Mouse (Mus musculus): ENCODE results near the gene Fbxl13. TPM values are rescaled to one million over a fixed set of nuclear protein-coding genes. Genes with fewer than 3 reads are reported as not detected.

Fbxl13 gene
- polyA plus RNA-seq (2014; fragmentation: Nextera tagmentation; extraction: Ambion mirVana), result 0.10 and 0.18 TPM in 2 replicates

GRCm38 (mm10) chr5:21645439-21646132, at the start of gene Fbxl13, which contains the start of gene Armc10:
Gene Fbxl13 (minus strand): TSS chr5:21645634.
Gene Armc10 (plus strand): TSS chr5:21645813.
- Histone ChIP-seq H3K4me2 (ENCODE audit: low read length) (peak within 1 kb of the TSS; percentile 83), H3K36me3 (ENCODE audit: control insufficient read depth, insufficient read depth, low read length) (peaks cover 26% of the 10 kb centered on the region), H3K27me3 (replicated peaks; ENCODE audit: control insufficient read depth, insufficient read depth, low read length) (no peaks in the 10 kb centered on the region), H3K4me1 (ENCODE audit: control insufficient read depth, insufficient read depth, low read length) (peaks cover 9% of the 10 kb centered on the region), H3K9ac (ENCODE audit: low read length) (peak within 1 kb of the TSS; percentile 94), H3K9me3 (replicated peaks; ENCODE audit: control insufficient read depth, low read length) (no peaks in the 10 kb centered on the region), H3K27ac (ENCODE audit: low read depth, low read length) (peak within 1 kb of the TSS; percentile 92), H3K4me3 (ENCODE audit: low read depth, low read length) (peak within 1 kb of the TSS; percentile 82)
- peak; percentile 97 for ATAC-seq
- WGBS, result under 1% methylated on average over 39 of the region's 40 CpGs
- peak; percentile 96 for DNase-seq (ENCODE audit: low spot score)

GRCm38 (mm10) chr5:21694854-21695490, 49.5 kb upstream of the Fbxl13 start:
- Histone ChIP-seq H3K27me3 (replicated peaks; ENCODE audit: control insufficient read depth, insufficient read depth, low read length) (no peaks in the 10 kb centered on the region), H3K36me3 (ENCODE audit: control insufficient read depth, insufficient read depth, low read length) (no peaks in the 10 kb centered on the region), H3K4me3 (ENCODE audit: low read depth, low read length) (no peak overlapping the region), H3K27ac (ENCODE audit: low read depth, low read length) (no peak overlapping the region), H3K4me1 (ENCODE audit: control insufficient read depth, insufficient read depth, low read length) (no peaks in the 10 kb centered on the region), H3K9me3 (replicated peaks; ENCODE audit: control insufficient read depth, low read length) (no peaks in the 10 kb centered on the region), H3K4me2 (ENCODE audit: low read length) (no peak overlapping the region), H3K9ac (ENCODE audit: low read length) (no peak overlapping the region)
- 90% methylated on average over 3 of the region's 3 CpGs for WGBS
- DNase-seq (ENCODE audit: low spot score), result no peak
- no peak for ATAC-seq

GRCm38 (mm10) chr5:21693372-21693870, 48.0 kb upstream of the Fbxl13 start:
- no peak for ATAC-seq
- 88% methylated on average over 3 of the region's 3 CpGs for WGBS
- H3K4me2 ChIP-seq (ENCODE audit: low read length), result no peak overlapping the region

GRCm38 (mm10) chr5:21692230-21692629, 46.8 kb upstream of the Fbxl13 start:
- WGBS, result 93% methylated on average over 5 of the region's 5 CpGs
- ATAC-seq (no peak), DNase-seq (ENCODE audit: low spot score) (no peak)
- Histone ChIP-seq H3K36me3 (ENCODE audit: control insufficient read depth, insufficient read depth, low read length) (no peaks in the 10 kb centered on the region), H3K9me3 (replicated peaks; ENCODE audit: control insufficient read depth, low read length) (no peaks in the 10 kb centered on the region), H3K4me1 (ENCODE audit: control insufficient read depth, insufficient read depth, low read length) (no peaks in the 10 kb centered on the region), H3K4me3 (ENCODE audit: low read depth, low read length) (no peak overlapping the region), H3K9ac (ENCODE audit: low read length) (no peak overlapping the region), H3K27ac (ENCODE audit: low read depth, low read length) (no peak overlapping the region), H3K4me2 (ENCODE audit: low read length) (no peak overlapping the region), H3K27me3 (replicated peaks; ENCODE audit: control insufficient read depth, insufficient read depth, low read length) (no peaks in the 10 kb centered on the region)

More at GRCm38 (mm10) chr5:21693372-21693870, 48.0 kb upstream of the Fbxl13 start:
- H3K9me3 ChIP-seq (replicated peaks; ENCODE audit: control insufficient read depth, low read length), result no peaks in the 10 kb centered on the region
- H3K36me3 ChIP-seq (ENCODE audit: control insufficient read depth, insufficient read depth, low read length), result no peaks in the 10 kb centered on the region
- no peaks in the 10 kb centered on the region for H3K4me1 ChIP-seq (ENCODE audit: control insufficient read depth, insufficient read depth, low read length)
- H3K27ac ChIP-seq (ENCODE audit: low read depth, low read length), result no peak overlapping the region
- no peaks in the 10 kb centered on the region for H3K27me3 ChIP-seq (replicated peaks; ENCODE audit: control insufficient read depth, insufficient read depth, low read length)
- no peak overlapping the region for H3K4me3 ChIP-seq (ENCODE audit: low read depth, low read length)
- no peak for DNase-seq (ENCODE audit: low spot score)
- H3K9ac ChIP-seq (ENCODE audit: low read length), result no peak overlapping the region

GRCm38 (mm10) chr5:21687042-21687441, 41.6 kb upstream of the Fbxl13 start:
- no peak overlapping the region for H3K9ac ChIP-seq (ENCODE audit: low read length)
- no peaks in the 10 kb centered on the region for H3K27me3 ChIP-seq (replicated peaks; ENCODE audit: control insufficient read depth, insufficient read depth, low read length)
- ATAC-seq (no peak), DNase-seq (ENCODE audit: low spot score) (no peak)
- no peak overlapping the region for H3K4me3 ChIP-seq (ENCODE audit: low read depth, low read length)
- H3K9me3 ChIP-seq (replicated peaks; ENCODE audit: control insufficient read depth, low read length), result no peaks in the 10 kb centered on the region; the same call in 1 of the 2 replicates
- H3K4me1 ChIP-seq (ENCODE audit: control insufficient read depth, insufficient read depth, low read length), result no peaks in the 10 kb centered on the region
- H3K4me2 ChIP-seq (ENCODE audit: low read length), result no peak overlapping the region
- WGBS, result 81% methylated on average over 4 of the region's 4 CpGs
- peaks cover 12% of the 10 kb centered on the region; the same call in 1 of the 2 replicates for H3K36me3 ChIP-seq (ENCODE audit: control insufficient read depth, insufficient read depth, low read length)
- H3K27ac ChIP-seq (ENCODE audit: low read depth, low read length), result no peak overlapping the region

GRCm38 (mm10) chr5:21685001-21685400, 39.6 kb upstream of the Fbxl13 start:
- Histone ChIP-seq H3K4me3 (ENCODE audit: low read depth, low read length) (no peak overlapping the region), H3K4me1 (ENCODE audit: control insufficient read depth, insufficient read depth, low read length) (no peaks in the 10 kb centered on the region), H3K36me3 (ENCODE audit: control insufficient read depth, insufficient read depth, low read length) (peaks cover 18% of the 10 kb centered on the region), H3K4me2 (ENCODE audit: low read length) (no peak overlapping the region), H3K27ac (ENCODE audit: low read depth, low read length) (no peak overlapping the region), H3K9me3 (replicated peaks; ENCODE audit: control insufficient read depth, low read length) (no peaks in the 10 kb centered on the region; the same call in 1 of the 2 replicates), H3K27me3 (replicated peaks; ENCODE audit: control insufficient read depth, insufficient read depth, low read length) (no peaks in the 10 kb centered on the region), H3K9ac (ENCODE audit: low read length) (no peak overlapping the region)
- DNase-seq (ENCODE audit: low spot score) (no peak), ATAC-seq (no peak)
- 72% methylated on average over 10 of the region's 10 CpGs for WGBS

- no peak for ATAC-seq
- Histone ChIP-seq H3K4me2 (ENCODE audit: low read length) (no peak overlapping the region), H3K4me3 (ENCODE audit: low read depth, low read length) (no peak overlapping the region), H3K4me1 (ENCODE audit: control insufficient read depth, insufficient read depth, low read length) (no peaks in the 10 kb centered on the region), H3K9ac (ENCODE audit: low read length) (no peak overlapping the region), H3K9me3 (replicated peaks; ENCODE audit: control insufficient read depth, low read length) (no peaks in the 10 kb centered on the region; the same call in 1 of the 2 replicates), H3K27ac (ENCODE audit: low read depth, low read length) (no peak overlapping the region), H3K27me3 (replicated peaks; ENCODE audit: control insufficient read depth, insufficient read depth, low read length) (no peaks in the 10 kb centered on the region), H3K36me3 (ENCODE audit: control insufficient read depth, insufficient read depth, low read length) (peaks cover 21% of the 10 kb centered on the region)
- DNase-seq (ENCODE audit: low spot score), result no peak
- WGBS, result 91% methylated on average over 9 of the region's 9 CpGs
Observed at GRCm38 (mm10) chr5:21683811-21684210, 38.4 kb upstream of the Fbxl13 start.

- Histone ChIP-seq H3K9me3 (replicated peaks; ENCODE audit: control insufficient read depth, low read length) (no peaks in the 10 kb centered on the region; the same call in 1 of the 2 replicates), H3K4me3 (ENCODE audit: low read depth, low read length) (no peak overlapping the region), H3K27me3 (replicated peaks; ENCODE audit: control insufficient read depth, insufficient read depth, low read length) (no peaks in the 10 kb centered on the region), H3K4me1 (ENCODE audit: control insufficient read depth, insufficient read depth, low read length) (no peaks in the 10 kb centered on the region), H3K4me2 (ENCODE audit: low read length) (no peak overlapping the region), H3K27ac (ENCODE audit: low read depth, low read length) (no peak overlapping the region), H3K9ac (ENCODE audit: low read length) (no peak overlapping the region), H3K36me3 (ENCODE audit: control insufficient read depth, insufficient read depth, low read length) (peaks cover 26% of the 10 kb centered on the region)
- ATAC-seq, result no peak
- WGBS, result 85% methylated on average over 5 of the region's 5 CpGs
- no peak for DNase-seq (ENCODE audit: low spot score)
Observed at GRCm38 (mm10) chr5:21680940-21681339, 35.5 kb upstream of the Fbxl13 start.

GRCm38 (mm10) chr5:21680029-21680428, 34.6 kb upstream of the Fbxl13 start:
- Histone ChIP-seq H3K9me3 (replicated peaks; ENCODE audit: control insufficient read depth, low read length) (no peaks in the 10 kb centered on the region; the same call in 1 of the 2 replicates), H3K9ac (ENCODE audit: low read length) (no peak overlapping the region)
- no peak for ATAC-seq

More at GRCm38 (mm10) chr5:21680029-21680428, 34.6 kb upstream of the Fbxl13 start:
- WGBS, result 82% methylated on average over 4 of the region's 4 CpGs
- DNase-seq (ENCODE audit: low spot score), result no peak
- H3K4me3 ChIP-seq (ENCODE audit: low read depth, low read length), result no peak overlapping the region
- no peak overlapping the region for H3K27ac ChIP-seq (ENCODE audit: low read depth, low read length)
- peaks cover 35% of the 10 kb centered on the region for H3K36me3 ChIP-seq (ENCODE audit: control insufficient read depth, insufficient read depth, low read length)
- no peaks in the 10 kb centered on the region for H3K27me3 ChIP-seq (replicated peaks; ENCODE audit: control insufficient read depth, insufficient read depth, low read length)
- no peaks in the 10 kb centered on the region for H3K4me1 ChIP-seq (ENCODE audit: control insufficient read depth, insufficient read depth, low read length)
- H3K4me2 ChIP-seq (ENCODE audit: low read length), result no peak overlapping the region
